Mouse (Mus musculus): Measurements from ENCODE around the gene Olfr965.
"Not testable (repeated sequence)": the region's sequence is repeated elsewhere in the genome, so short reads cannot be mapped to it uniquely, and the experiment has no call there.

Gene Olfr965

DNA sequence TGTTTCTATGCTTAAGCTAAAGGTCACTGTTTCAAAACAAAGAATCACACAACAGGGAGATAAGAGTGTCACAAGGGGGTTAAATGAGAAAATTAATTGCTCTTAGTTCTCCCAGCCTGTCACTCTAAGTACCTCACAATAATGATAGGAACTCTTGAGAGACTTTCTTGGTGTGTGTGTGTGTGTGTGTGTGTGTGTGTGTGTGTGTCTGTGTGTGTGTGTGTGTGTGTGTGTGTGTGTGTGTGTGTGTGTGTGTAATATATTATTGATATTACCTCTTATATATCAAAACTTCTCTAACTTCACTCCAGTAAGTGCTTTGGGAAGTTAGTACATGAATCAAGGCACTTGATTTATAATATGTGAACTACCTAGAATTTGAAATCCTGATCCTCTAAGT, at the start of gene Olfr965:
Gene Olfr965, plus strand, starts transcription at position 301 of the 400 bp plus-strand sequence.
- no peak for DNase-seq (ENCODE audit: low spot score in 2 of 2)

DNA sequence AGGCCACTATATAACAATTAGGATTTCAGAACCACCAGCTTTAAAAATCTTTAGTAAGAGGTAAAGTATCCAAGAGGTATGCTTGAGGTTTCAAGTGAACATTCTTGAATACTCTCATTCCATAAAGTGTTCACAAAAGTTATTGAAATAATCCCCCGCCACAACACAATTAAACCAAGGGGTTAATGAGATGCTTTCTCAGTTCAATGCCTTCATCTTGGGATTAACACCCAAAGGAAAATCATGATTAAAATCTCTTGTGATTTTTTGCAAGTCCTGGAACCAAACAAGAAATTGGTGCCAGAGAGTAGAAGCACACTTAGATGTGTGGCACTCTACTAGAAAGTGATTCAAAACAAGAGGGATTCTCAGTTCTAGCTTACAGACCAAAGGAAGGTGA, 44.2 kb upstream of the Olfr965 start, which contains the start of gene Olfr963:
Gene Olfr963, plus strand, starts transcription at position 301 of the 400 bp plus-strand sequence.
- DNase-seq (ENCODE audit: low spot score in 2 of 2): no peak

DNA sequence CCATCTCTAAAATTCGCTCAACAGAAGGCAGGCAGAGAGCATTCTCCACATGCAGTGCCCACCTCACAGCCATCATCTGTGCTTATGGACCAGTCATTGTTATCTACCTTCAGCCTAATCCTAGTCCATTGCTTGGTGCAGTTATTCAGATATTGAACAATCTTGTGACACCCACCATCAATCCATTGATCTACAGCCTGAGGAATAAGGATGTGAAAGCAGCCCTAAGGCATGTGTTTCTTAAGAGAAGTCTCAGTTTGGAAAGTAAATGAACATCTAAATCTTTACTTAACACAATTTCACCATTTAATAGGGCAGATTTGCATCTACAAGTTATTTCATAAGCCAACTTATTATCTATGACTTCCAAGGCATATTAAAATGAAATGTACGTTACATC, 41.4 kb upstream of the Olfr965 start:
- no peak for DNase-seq (ENCODE audit: low spot score in 2 of 2)

DNA sequence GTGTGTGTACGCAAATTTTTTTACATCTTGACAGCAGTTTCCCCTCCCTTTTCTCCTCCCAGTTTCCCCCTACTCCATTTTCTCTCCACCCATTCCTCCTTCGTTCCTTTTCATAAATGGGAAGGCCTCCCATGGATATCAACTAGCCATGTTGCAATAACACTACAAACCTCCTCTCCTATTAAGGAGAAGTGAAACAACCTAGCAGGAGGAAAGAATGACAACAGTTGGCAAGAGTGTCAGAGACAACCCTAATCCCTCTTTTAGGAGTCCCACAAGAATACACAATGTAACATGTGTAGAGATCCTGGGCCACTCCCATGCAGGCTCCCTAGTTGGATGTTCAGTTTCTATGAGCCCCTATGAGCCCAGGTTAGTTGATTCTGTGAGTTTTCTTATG, 36.3 kb upstream of the Olfr965 start:
- DNase-seq (ENCODE audit: low spot score in 2 of 2): no peak

DNA sequence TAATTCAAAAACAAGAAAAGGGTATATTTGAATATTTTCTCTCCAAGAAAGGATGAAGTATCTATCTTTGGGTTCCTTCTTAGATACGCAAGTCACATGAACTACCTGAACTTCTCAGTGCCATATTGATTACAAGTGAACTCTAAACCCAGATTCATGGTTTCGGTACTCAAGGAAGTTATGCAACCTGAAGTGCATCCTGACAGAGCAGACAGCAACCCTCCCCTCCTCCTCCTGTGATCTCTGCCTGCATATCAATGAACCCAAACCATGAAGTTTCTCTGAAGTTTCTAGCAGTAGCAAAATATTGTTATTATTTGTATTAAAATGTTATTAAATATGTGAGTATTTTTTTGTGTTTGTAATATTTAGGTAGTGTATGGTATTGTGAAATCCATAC, 32.6 kb upstream of the Olfr965 start:
- no peak for DNase-seq (ENCODE audit: low spot score in 2 of 2)

DNA sequence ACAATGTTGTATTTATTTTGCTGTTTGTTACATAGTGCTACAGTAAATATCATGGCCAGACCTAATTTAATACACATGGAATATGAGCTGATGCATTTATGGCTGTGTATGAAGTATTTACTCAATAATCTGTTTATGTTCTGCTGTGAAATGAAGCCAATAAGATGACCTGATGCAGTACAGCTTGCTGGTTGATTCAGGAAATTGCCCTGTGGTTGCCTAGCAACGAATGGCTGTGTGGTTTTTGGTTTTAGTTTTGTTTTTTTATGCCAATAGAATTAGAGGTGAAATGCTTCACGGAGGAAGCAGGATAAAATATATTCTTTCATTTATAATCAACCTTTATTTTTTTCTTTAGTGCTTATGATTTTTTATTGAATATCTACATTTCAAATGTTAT, 31.9 kb upstream of the Olfr965 start:
- DNase-seq (ENCODE audit: low spot score in 2 of 2): no peak

DNA sequence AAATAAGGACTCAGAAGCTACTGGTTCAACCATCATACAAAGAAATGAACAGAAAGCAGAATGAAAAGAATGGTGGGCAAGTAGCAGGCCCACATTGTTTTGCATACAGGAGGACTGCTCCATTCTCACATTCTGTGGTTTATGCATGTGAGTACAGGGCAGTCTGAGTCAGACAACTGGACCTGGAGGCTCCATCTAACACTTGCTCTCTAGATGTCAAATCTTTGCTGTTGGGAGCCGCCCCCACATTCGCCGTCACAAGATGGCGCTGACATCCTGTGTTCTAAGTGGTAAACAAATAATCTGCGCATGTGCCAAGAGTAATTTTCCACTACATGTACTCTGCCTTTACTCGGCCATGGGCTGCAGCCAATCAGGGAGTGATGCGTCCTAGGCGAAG, 10.0 kb upstream of the Olfr965 start:
- not testable (repeated sequence) for DNase-seq (ENCODE audit: low spot score in 2 of 2)

DNA sequence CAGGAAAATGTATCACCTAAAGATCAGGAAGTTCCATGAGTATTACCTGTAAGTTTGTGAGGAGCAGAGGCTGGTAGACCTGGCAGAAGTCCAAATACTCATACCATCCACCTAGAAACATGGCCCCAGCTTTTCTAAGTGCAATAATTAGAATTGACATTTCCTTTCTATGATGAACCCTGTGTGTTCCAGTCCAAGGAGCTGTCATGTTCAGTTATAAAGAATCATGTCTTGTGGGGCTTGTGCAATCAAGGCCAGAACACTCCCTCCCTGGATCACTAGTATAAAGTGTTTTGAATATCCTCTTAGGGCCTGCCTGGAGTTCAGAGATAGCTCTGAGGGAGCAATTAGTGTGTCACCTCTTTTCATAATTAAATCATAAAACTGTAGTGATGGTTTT, 4.1 kb upstream of the Olfr965 start, which contains the start of gene Olfr149:
Gene Olfr149, minus strand, starts transcription at position 101 of the 400 bp plus-strand sequence.
- no peak for DNase-seq (ENCODE audit: low spot score in 2 of 2)

DNA sequence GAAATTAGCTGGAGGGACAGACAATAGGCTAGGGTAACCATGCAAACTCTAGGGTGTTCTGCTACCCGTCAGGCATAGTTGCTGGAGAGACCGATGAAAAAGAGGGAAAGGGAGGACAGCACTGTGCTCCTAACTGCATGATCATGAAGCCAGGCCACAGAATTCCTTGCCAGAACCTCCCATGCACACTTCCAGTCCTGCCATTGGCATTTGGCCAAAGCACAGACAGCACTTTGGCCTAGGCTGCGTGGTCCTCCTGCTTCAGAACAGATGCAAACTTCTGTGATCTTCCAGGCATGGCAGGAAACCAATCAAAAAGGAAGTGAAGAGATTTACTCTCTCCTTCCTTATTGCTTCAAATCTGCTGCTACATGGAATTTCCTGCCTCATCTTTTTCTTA, 2.2 kb upstream of the Olfr965 start:
- DNase-seq (ENCODE audit: low spot score in 2 of 2): peak; percentile 1 to 4

DNA sequence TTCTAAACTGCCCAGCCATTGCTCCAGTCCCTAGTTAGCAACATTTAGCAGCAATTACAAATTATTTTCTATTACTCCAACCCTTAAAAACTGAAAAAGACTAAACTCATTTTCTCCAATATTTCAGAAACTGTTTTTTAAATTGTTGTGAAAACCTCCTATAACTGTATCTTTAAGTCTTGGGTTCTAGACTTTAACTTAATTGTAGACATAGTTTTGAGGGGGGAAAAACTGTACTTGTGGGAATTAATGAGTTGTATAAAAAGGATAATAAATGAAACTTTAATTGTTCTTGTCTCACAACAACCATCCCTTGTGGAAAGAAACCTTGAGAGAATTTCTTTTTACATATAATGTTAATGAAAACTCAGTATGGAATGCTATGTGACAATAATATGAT, 19.5 kb downstream of the Olfr965 start, which contains the start of gene Olfr150:
Gene Olfr150, plus strand, starts transcription at position 301 of the 400 bp plus-strand sequence.
- DNase-seq (ENCODE audit: low spot score in 2 of 2): no peak

DNA sequence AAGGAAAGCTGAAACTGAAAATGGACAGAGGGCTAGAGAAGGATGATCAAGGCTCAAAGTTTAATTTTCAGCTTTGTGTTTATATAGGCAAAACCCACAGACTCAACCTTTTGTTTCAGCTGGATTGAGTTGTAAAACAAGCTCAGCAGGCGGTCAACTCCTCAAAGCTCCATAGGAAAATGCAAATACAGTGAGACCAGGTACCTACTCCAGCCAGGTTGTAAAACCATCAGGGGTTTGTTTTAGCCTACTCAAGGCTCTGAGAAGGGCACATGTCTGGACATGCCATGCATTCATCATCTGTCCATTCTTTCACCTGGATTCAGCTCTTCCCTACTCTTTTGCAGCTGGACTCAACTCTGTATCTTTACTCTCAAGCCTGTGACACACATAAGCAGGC, 29.6 kb downstream of the Olfr965 start:
- no peak for DNase-seq (ENCODE audit: low spot score in 2 of 2)

DNA sequence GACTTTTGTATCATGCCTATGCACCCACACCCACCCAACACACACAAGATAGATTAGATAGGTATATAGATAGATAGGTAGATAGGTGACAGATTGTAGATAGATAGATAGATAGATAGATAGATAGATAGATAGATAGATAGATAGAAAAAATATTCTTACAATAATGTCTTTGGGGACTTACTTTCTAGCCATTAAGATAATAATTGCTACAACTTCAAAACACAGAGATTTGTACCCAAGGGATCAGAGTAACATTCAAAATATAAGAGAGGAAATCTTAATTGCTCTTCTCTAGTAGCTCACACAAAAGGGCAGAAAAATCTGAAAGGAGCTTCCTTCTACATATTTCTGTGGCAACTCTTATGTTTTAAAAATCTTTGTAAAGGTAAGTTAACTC, 34.8 kb downstream of the Olfr965 start, which contains the start of gene Olfr967:
Gene Olfr967, plus strand, starts transcription at position 301 of the 400 bp plus-strand sequence.
- DNase-seq (ENCODE audit: low spot score in 2 of 2): no peak

DNA sequence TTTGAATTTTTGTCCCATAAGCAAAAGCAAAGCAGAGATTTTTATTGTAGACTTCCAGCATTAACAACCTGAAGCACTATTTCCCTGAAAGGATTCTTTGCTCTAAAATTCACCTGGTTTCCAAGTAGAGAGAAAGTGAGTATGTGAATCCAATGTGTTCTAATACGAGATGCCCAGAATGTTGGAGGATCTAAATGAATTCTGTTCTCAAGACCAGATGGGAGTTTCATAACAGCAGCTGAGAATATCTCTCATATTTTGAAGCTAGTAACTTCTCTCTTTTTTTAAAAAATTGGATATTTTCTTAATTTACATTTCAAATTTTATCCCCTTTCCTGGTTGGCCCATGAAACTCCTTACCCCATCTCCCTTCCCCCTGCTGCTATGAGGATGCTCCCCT, 35.3 kb downstream of the Olfr965 start:
- DNase-seq (ENCODE audit: low spot score in 2 of 2): no peak
